Mouse (Mus musculus) intestine, postnatal 0 days (tissue): ENCODE measurements around the gene Cstf3. TPM values are rescaled to one million over a fixed set of nuclear protein-coding genes. Genes with fewer than 3 reads are reported as not detected.

ENCODE experiments used
- ATAC-seq: fragments of 200-750 bp; cut with Nextera tagmentation; 2 replicates; pipeline ENCODE4 v1.8.0; 2017; ENCODE audit warnings: mild to moderate bottlenecking, moderate TSS enrichment, moderate library complexity
- H3K27ac ChIP-seq: fragments of 300-500 bp; sonication (generic); 2 replicates; pipeline ENCODE4 v1.5.1; 2014; ENCODE audit warnings: mild to moderate bottlenecking, low read depth, low read length, moderate library complexity
- H3K27me3 ChIP-seq: fragments of 300-500 bp; sonication (generic); replicated peaks from 2 replicates; pipeline ENCODE4 v1.6.1; 2014; ENCODE audit warnings: low read length, mixed read lengths; ENCODE audit not compliant: control insufficient read depth, insufficient read depth
- H3K36me3 ChIP-seq: fragments of 300-500 bp; sonication (generic); 2 replicates; pipeline ENCODE4 v1.6.1; 2014; ENCODE audit warnings: mild to moderate bottlenecking, moderate library complexity; ENCODE audit not compliant: control insufficient read depth, insufficient read depth
- H3K4me1 ChIP-seq: fragments of 300-500 bp; sonication (generic); replicated peaks from 2 replicates; pipeline ENCODE4 v1.6.1; 2014; ENCODE audit warnings: antibody characterized with exemption, low read length, mixed read lengths; ENCODE audit not compliant: control insufficient read depth, insufficient read depth
- H3K4me2 ChIP-seq: fragments of 300-500 bp; sonication (generic); replicated peaks from 2 replicates; pipeline ENCODE4 v1.6.1; 2014; ENCODE audit warnings: low read depth, mild to moderate bottlenecking, moderate library complexity
- H3K4me3 ChIP-seq: fragments of 300-500 bp; sonication (generic); 2 replicates; pipeline ENCODE4 v1.5.1; 2014; ENCODE audit warnings: low read depth, low read length
- H3K9ac ChIP-seq: fragments of 300-500 bp; sonication (generic); 2 replicates; pipeline ENCODE4 v1.6.1; 2014; ENCODE audit warnings: mild to moderate bottlenecking, low read depth, low read length
- H3K9me3 ChIP-seq: fragments of 300-500 bp; sonication (generic); 2 replicates; pipeline ENCODE4 v1.6.1; 2016; ENCODE audit warnings: mixed run types; ENCODE audit not compliant: control insufficient read depth
- CTCF ChIP-seq: sonication (generic); IDR thresholded peaks from 2 replicates; pipeline ENCODE4 v1.5.1; 2016; ENCODE audit warnings: low read depth, mild to moderate bottlenecking, control low read depth, antibody characterized with exemption, moderate library complexity
- WGBS: fragments of 180-500 bp; shearing (Covaris S2); extraction: QIAGEN DNeasy Blood & Tissue Kit; methylation state at CpG from one replicate; pipeline ENCODE4 v1.1.7; 2014; 5-methylcytosine and 5-hydroxymethylcytosine counted together
- polyA plus RNA-seq: library from polyadenylated mRNA; unstranded; fragments of >200 nt; fragmentation: Nextera tagmentation; extraction: Ambion mirVana; gene quantifications from 2 replicates; pipeline ENCODE4 v1.2.1, GENCODE M21; 2015

Gene Cstf3
- polyA plus RNA-seq, 1 experiment from 2014 or later, result 20.5 TPM

- no peak for TF ChIP-seq CTCF
- 2% methylated on average over 7 of the region's 7 CpGs for WGBS
- H3K9me3 ChIP-seq, result no peaks in the 10 kb centered on the region
These were observed 122.1 kb downstream of the Cstf3 start for GRCm38 (mm10) chr2:104712486-104712809.

GRCm38 (mm10) chr2:104714254-104714691, 124.0 kb downstream of the Cstf3 start:
- H3K4me2 ChIP-seq, result no peak overlapping the region
- no peak for TF ChIP-seq CTCF
- no peaks in the 10 kb centered on the region for H3K36me3 ChIP-seq
- no peak for ATAC-seq
- H3K27ac ChIP-seq, result no peak overlapping the region
- H3K9me3 ChIP-seq, result no peaks in the 10 kb centered on the region
- WGBS, result 52% methylated on average over 15 of the region's 15 CpGs
- no peak overlapping the region for H3K9ac ChIP-seq
- no peaks in the 10 kb centered on the region for H3K27me3 ChIP-seq
- H3K4me3 ChIP-seq, result no peak overlapping the region
- no peaks in the 10 kb centered on the region for H3K4me1 ChIP-seq

More at GRCm38 (mm10) chr2:104712486-104712809, 122.1 kb downstream of the Cstf3 start:
- H3K27me3 ChIP-seq, result no peaks in the 10 kb centered on the region
- no peaks in the 10 kb centered on the region for H3K4me1 ChIP-seq
- H3K36me3 ChIP-seq, result no peaks in the 10 kb centered on the region
- H3K9ac ChIP-seq, result peak overlapping the region; percentile 79
- H3K27ac ChIP-seq, result peak overlapping the region; percentile 50; the same call in 1 of the 2 replicates
- H3K4me3 ChIP-seq, result peak overlapping the region; percentile 81
- no peak for ATAC-seq
- H3K4me2 ChIP-seq, result peak overlapping the region; percentile 87

Other genes starting within 250 kb of the Cstf3 start
- gene D430041D05Rik, start 179.5 kb upstream of the Cstf3 start, polyA plus RNA-seq, result 0.05 and 0.07 TPM in 2 replicates
- gene Hipk3, start 96.1 kb upstream of the Cstf3 start, polyA plus RNA-seq, result 10.1 and 10.7 TPM in 2 replicates
- gene Tcp11l1, start 121.6 kb downstream of the Cstf3 start, polyA plus RNA-seq, result 16.0 and 17.2 TPM in 2 replicates
- gene Pin1rt1, start 125.9 kb downstream of the Cstf3 start, polyA plus RNA-seq, result not detected in 2 replicates
- 62.4 and 70.0 TPM in 2 replicates for gene Depdc7, start 152.4 kb downstream of the Cstf3 start, polyA plus RNA-seq
- 2.7 and 3.0 TPM in 2 replicates for gene Qser1, start 226.2 kb downstream of the Cstf3 start, polyA plus RNA-seq